Mouse (Mus musculus) Patski (cell line): Measurements from ENCODE around the gene Tmem80. TPM values are rescaled to one million over a fixed set of nuclear protein-coding genes. Genes with fewer than 3 reads are reported as not detected.
A peak's percentile ranks its signal among the peaks of the same experiment; 100 is the strongest.

Experiments
- ATAC-seq: fragments of 100-300 bp; one replicate; pipeline ENCODE4 v1.8.0; 2021
- CTCF ChIA-PET: fragments of 350-600 bp; sonication (Branson Sonifier 250); formaldehyde crosslinking; loops from one replicate; lab custom pipeline; 2022; ENCODE audit warnings: inconsistent platforms; lab: Charles Lee
- POLR2A ChIA-PET: fragments of 350-600 bp; sonication (Branson Sonifier 250); formaldehyde crosslinking; loops from one replicate; lab custom pipeline; 2022; ENCODE audit warnings: antibody characterized with exemption, inconsistent platforms; lab: Charles Lee
- DNase-seq: peaks from one replicate; pipeline ENCODE4 v3.0.0-alpha.2; 2011; ENCODE audit warnings: low read depth, low spot score
- H3K27me3 ChIP-seq: fragments of 371-371 bp; one replicate; pipeline ENCODE4 v1.5.1; 2021
- CTCF ChIP-seq: fragments of 100-300 bp; IDR thresholded peaks from one replicate; pipeline ENCODE4 v1.5.1; 2021
- in situ Hi-C: fragments of 300-500 bp; cut with MboI; formaldehyde crosslinking; loops from 3 replicates; pipeline ENCODE4 v1.11.1; 2018; ENCODE audit warnings: low pct_unique_long_range_greater_than_20kb, mixed read lengths
- polyA plus RNA-seq: library from polyadenylated mRNA; unstranded; gene quantifications from one replicate; pipeline ENCODE4 v1.2.3, GENCODE M21; 2021

Gene Tmem80
- polyA plus RNA-seq, 1 experiment from 2014 or later = 34.0 TPM

GRCm38 (mm10) chr7:141355051-141355450 is 27.5 kb downstream of the Tmem80 start:
- ChIA-PET CTCF (interaction anchor here (0.8 to 1.5 kb wide), 2 partner anchors 9 to 29 kb away, joined by 3 to 4 read pairs; no protein-coding TSS in a partner anchor), POLR2A (no interaction called here)
- DNase-seq (no peak), ATAC-seq (no peak)
- H3K27me3 ChIP-seq = no peaks in the 10 kb centered on the region
- no peak for TF ChIP-seq CTCF
- in situ Hi-C loops = no loop called here

GRCm38 (mm10) chr7:141355626-141356326 is 28.2 kb downstream of the Tmem80 start:
- no peak for ATAC-seq
- no peak for DNase-seq

DNA sequence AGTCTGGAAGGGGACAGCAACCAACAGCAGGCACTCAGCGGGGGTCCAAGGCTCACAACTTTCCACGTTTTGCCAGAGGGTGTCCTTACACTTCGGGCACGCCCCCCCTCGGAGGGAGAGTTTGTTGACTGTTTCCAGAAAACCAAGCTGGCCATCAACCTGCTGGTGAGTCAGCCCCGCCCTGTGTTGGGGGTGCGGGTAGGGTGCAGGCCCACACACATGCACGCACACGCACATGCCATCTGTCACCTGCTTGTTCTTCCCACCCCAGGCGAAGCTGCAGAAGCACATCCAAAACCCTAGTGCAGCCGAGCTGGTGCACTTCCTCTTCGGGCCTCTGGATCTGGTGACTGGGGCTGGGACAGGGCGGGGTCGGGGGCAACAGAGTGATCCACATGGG is 29.4 kb downstream of the Tmem80 start:
- ChIA-PET POLR2A (interaction anchor here (0.7 to 1.4 kb wide), 3 partner anchors 14 to 100 kb away, joined by 3 to 4 read pairs (median 3); partner anchors contain the start of gene Taldo1), CTCF (interaction anchor here (0.7 to 1.4 kb wide), 3 partner anchors 11 to 14 kb away, joined by 3 to 5 read pairs (median 5); no protein-coding TSS in a partner anchor)
- TF ChIP-seq CTCF = no peak
- no peaks in the 10 kb centered on the region for H3K27me3 ChIP-seq
- ATAC-seq (no peak), DNase-seq (no peak)
- in situ Hi-C loops = no loop called here

More at GRCm38 (mm10) chr7:141355626-141356326, 28.2 kb downstream of the Tmem80 start:
- in situ Hi-C loops = no loop called here
- POLR2A ChIA-PET = no interaction called here
- H3K27me3 ChIP-seq = no peaks in the 10 kb centered on the region
- CTCF ChIA-PET = interaction anchor here (1.5 kb wide), 1 partner anchor 9 kb away, joined by 4 read pairs; no protein-coding TSS in a partner anchor
- no peak for TF ChIP-seq CTCF

DNA sequence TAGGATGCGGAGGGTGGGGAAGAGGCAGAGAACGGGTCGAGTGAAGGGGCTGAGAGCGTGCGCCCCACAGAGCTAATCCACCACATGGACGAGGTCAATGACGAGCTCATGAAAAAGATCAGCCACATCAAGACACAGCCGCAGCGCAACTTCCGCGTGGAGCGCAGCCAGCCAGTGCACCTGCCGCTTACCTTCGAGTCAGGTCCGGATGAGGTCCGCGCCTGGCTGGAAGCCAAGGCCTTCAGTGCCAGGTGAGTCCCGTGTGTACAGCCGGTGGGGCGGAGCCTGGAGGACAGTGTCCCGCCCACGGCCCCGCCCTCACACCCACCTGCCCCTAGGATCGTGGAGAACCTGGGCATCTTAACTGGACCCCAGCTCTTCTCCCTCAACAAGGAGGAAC is 34.0 kb downstream of the Tmem80 start:
- TF ChIP-seq CTCF = no peak
- ChIA-PET POLR2A (interaction anchor here (1.2 to 2.6 kb wide), 3 partner anchors 10 to 22 kb away, joined by 3 to 8 read pairs (median 5); partner anchors contain the start of gene Eps8l2), CTCF (interaction anchor here (1.3 to 2.2 kb wide), 3 partner anchors 14 to 47 kb away, joined by 3 to 6 read pairs (median 4); partner anchors contain the start of gene Eps8l2)
- in situ Hi-C loops = no loop called here
- H3K27me3 ChIP-seq = no peaks in the 10 kb centered on the region
- DNase-seq = no peak
- no peak for ATAC-seq

GRCm38 (mm10) chr7:141363106-141363751 is 35.7 kb downstream of the Tmem80 start:
- TF ChIP-seq CTCF = no peak
- DNase-seq (no peak), ATAC-seq (peak; percentile 67)
- ChIA-PET POLR2A (interaction anchor here (0.6 to 1.1 kb wide), 3 partner anchors 25 to 45 kb away, joined by 3 read pairs; partner anchors contain the start of genes Eps8l2 and Taldo1), CTCF (interaction anchor here (1.1 to 2.0 kb wide), 7 partner anchors 12 to 187 kb away, joined by 3 to 10 read pairs (median 5); partner anchors contain the start of genes Deaf1, Taldo1 and Tmem80)
- no peaks in the 10 kb centered on the region for H3K27me3 ChIP-seq
- in situ Hi-C loops = no loop called here

- ChIA-PET CTCF (interaction anchor here (1.1 to 2.0 kb wide), 8 partner anchors 8 to 187 kb away, joined by 3 to 10 read pairs (median 4); partner anchors contain the start of genes Deaf1, Taldo1 and Tmem80), POLR2A (interaction anchor here (1.1 to 1.3 kb wide), 2 partner anchors 10 to 29 kb away, joined by 3 read pairs; partner anchors contain the start of gene Taldo1)
- DNase-seq (no peak), ATAC-seq (no peak)
- H3K27me3 ChIP-seq = no peaks in the 10 kb centered on the region
- no peak for TF ChIP-seq CTCF
- in situ Hi-C loops = no loop called here
Observed at GRCm38 (mm10) chr7:141363752-141364125, 36.2 kb downstream of the Tmem80 start.

GRCm38 (mm10) chr7:141364349-141365048 is 37.0 kb downstream of the Tmem80 start:
- no peaks in the 10 kb centered on the region for H3K27me3 ChIP-seq
- DNase-seq (no peak), ATAC-seq (no peak)
- ChIA-PET CTCF (interaction anchor here (1.1 to 2.0 kb wide), 8 partner anchors 9 to 103 kb away, joined by 3 to 10 read pairs (median 4); partner anchors contain the start of genes Deaf1, Taldo1 and Tmem80), POLR2A (interaction anchor here (1.1 to 1.3 kb wide), 2 partner anchors 10 to 28 kb away, joined by 3 read pairs; partner anchors contain the start of gene Taldo1)
- no peak for TF ChIP-seq CTCF
- in situ Hi-C loops = no loop called here

GRCm38 (mm10) chr7:141365049-141365445 is 37.5 kb downstream of the Tmem80 start:
- ChIA-PET CTCF (interaction anchor here (1.1 to 2.0 kb wide), 3 partner anchors 10 to 20 kb away, joined by 4 to 5 read pairs (median 4); no protein-coding TSS in a partner anchor), POLR2A (interaction anchor here (1.1 to 1.3 kb wide), 2 partner anchors 9 to 24 kb away, joined by 3 read pairs; no protein-coding TSS in a partner anchor)
- no peak for DNase-seq
- no peaks in the 10 kb centered on the region for H3K27me3 ChIP-seq
- TF ChIP-seq CTCF = no peak
- in situ Hi-C loops = no loop called here
- no peak for ATAC-seq

- no peak for ATAC-seq
- in situ Hi-C loops = no loop called here
- no peaks in the 10 kb centered on the region for H3K27me3 ChIP-seq
- CTCF ChIA-PET = interaction anchor here (0.8 to 1.8 kb wide), 2 partner anchors 27 kb away, joined by 4 to 8 read pairs; no protein-coding TSS in a partner anchor
- no peak for DNase-seq
- POLR2A ChIA-PET = no interaction called here
- TF ChIP-seq CTCF = no peak
Observed at GRCm38 (mm10) chr7:141367358-141367757, 39.8 kb downstream of the Tmem80 start.
